In genomic region chr8:83331567-83331898, GRCm38 (mm10) we compare ENCODE assay signal across 7 mouse cellular contexts. TPM values are rescaled to one million over a fixed set of nuclear protein-coding genes. Genes with fewer than 3 reads are reported as not detected.
DNase-seq lines count a peak whose midpoint lies in the region; ATAC-seq and TF ChIP-seq lines count a peak whose summit lies in the region.

No protein-coding gene starts in this region.

- 7% methylated on average over 7 of the region's 7 CpGs for WGBS in embryonic facial prominence, embryonic 13.5 days
- 6% methylated on average over 7 of the region's 7 CpGs for WGBS in stomach, postnatal 0 days

- no peaks in the 10 kb centered on the region for H3K9me3 ChIP-seq in E14TG2a.4 (ENCODE audit: low read length)
- H3K9me3 ChIP-seq in embryonic facial prominence, embryonic 13.5 days: no peaks in the 10 kb centered on the region
- no peaks in the 10 kb centered on the region for H3K9me3 ChIP-seq in stomach, postnatal 0 days (ENCODE audit: control insufficient read depth, low read length)

- peaks cover 10% of the 10 kb centered on the region for H3K27me3 ChIP-seq in E14TG2a.4 (ENCODE audit: insufficient read depth, low read length)
- 0 out of 2 replicates have a peak, but pooled peaks cover 5% of the 10 kb centered on the region for H3K27me3 ChIP-seq in embryonic facial prominence, embryonic 13.5 days
- no peaks in the 10 kb centered on the region for H3K27me3 ChIP-seq in stomach, postnatal 0 days (ENCODE audit: control insufficient read depth, insufficient read depth, low read length)

- peak overlapping the region; percentile 82 for H3K4me2 ChIP-seq in embryonic facial prominence, embryonic 13.5 days
- peak overlapping the region; percentile 95 for H3K4me2 ChIP-seq in stomach, postnatal 0 days (replicated peaks; ENCODE audit: low read depth)

- intact Hi-C loops in heart, postnatal 10 days (cut with DNase I): loop anchor here (5.0 kb wide), 1 partner anchor 111 kb away; no protein-coding TSS in a partner anchor

- H3K4me1 ChIP-seq in E14TG2a.4 (replicated peaks; ENCODE audit: low read depth, low read length): peaks cover 34% of the 10 kb centered on the region
- peaks cover 7% of the 10 kb centered on the region for H3K4me1 ChIP-seq in embryonic facial prominence, embryonic 13.5 days
- H3K4me1 ChIP-seq in stomach, postnatal 0 days (replicated peaks; ENCODE audit: control insufficient read depth, insufficient read depth): no peaks in the 10 kb centered on the region

- ATAC-seq in embryonic facial prominence, embryonic 13.5 days (ENCODE audit: insufficient number of reproducible peaks, insufficient read depth, low FRiP score, low TSS enrichment, low read depth): no peak
- ATAC-seq in stomach, postnatal 0 days (ENCODE audit: low FRiP score, low TSS enrichment): no peak

- TF ChIP-seq EP300 in stomach, postnatal 0 days (optimal IDR thresholded peaks at IDR 0.05): no peak

- peaks cover 7% of the 10 kb centered on the region; the same call in 1 of the 2 replicates for H3K36me3 ChIP-seq in E14TG2a.4 (ENCODE audit: insufficient read depth, low read length)
- peaks cover 17% of the 10 kb centered on the region for H3K36me3 ChIP-seq in embryonic facial prominence, embryonic 13.5 days
- H3K36me3 ChIP-seq in stomach, postnatal 0 days (ENCODE audit: control insufficient read depth, insufficient read depth, low read length): peaks cover 3% of the 10 kb centered on the region; the same call in 1 of the 2 replicates

- TF ChIP-seq CTCF in E14TG2a.4 (conservative IDR thresholded peaks at IDR 0.05; ENCODE audit: low read length): no peak
- no peak for TF ChIP-seq CTCF in stomach, postnatal 0 days (IDR thresholded peaks at IDR 0.05; ENCODE audit: low read depth)

- DNase-seq in 416B (ENCODE audit: low read depth): peak; percentile 50
- DNase-seq in heart, postnatal 10 days: peak; percentile 30 to 42
- DNase-seq in layer of hippocampus, adult 9-11 months: peak; percentile 57
- DNase-seq in lung, postnatal 10 days: peak; percentile 32
- DNase-seq in stomach, postnatal 0 days (ENCODE audit: low spot score): peak; percentile 21

- H3K4me3 ChIP-seq in E14TG2a.4 (replicated peaks; ENCODE audit: low read length): peak overlapping the region; percentile 100
- peak overlapping the region; percentile 70 for H3K4me3 ChIP-seq in embryonic facial prominence, embryonic 13.5 days
- peak overlapping the region; percentile 91 for H3K4me3 ChIP-seq in stomach, postnatal 0 days (ENCODE audit: low read depth, low read length)

- H3K27ac ChIP-seq in embryonic facial prominence, embryonic 13.5 days: no peak overlapping the region
- no peak overlapping the region for H3K27ac ChIP-seq in stomach, postnatal 0 days (replicated peaks)

- H3K9ac ChIP-seq in embryonic facial prominence, embryonic 13.5 days: peak overlapping the region; percentile 83
- no peak overlapping the region; the same call in 1 of the 2 replicates for H3K9ac ChIP-seq in stomach, postnatal 0 days (ENCODE audit: low read length)

RNA-seq across cellular contexts. Expression of gene Elmod2, which starts 0.8 kb away (rescaled TPM):
- 20.3 and 22.3 TPM in 2 replicates for polyA plus RNA-seq in embryonic facial prominence, embryonic 13.5 days (2015; fragmentation: Nextera tagmentation; extraction: Ambion mirVana)
- 1 to 10 TPM; 9.5 to 9.7 TPM for total RNA-seq in heart, postnatal 10 days (2021)
- polyA plus RNA-seq in stomach, postnatal 0 days (2015; fragmentation: Nextera tagmentation; extraction: Ambion mirVana): 6.5 and 7.3 TPM in 2 replicates

RNA-seq across cellular contexts. Expression of gene Mgat4d, which starts 16.7 kb away (rescaled TPM):
- not detected in 2 replicates for polyA plus RNA-seq in embryonic facial prominence, embryonic 13.5 days (2015; fragmentation: Nextera tagmentation; extraction: Ambion mirVana)
- not detected for total RNA-seq in heart, postnatal 10 days (2021)
- not detected in 2 replicates for polyA plus RNA-seq in stomach, postnatal 0 days (2015; fragmentation: Nextera tagmentation; extraction: Ambion mirVana)

RNA-seq across cellular contexts. Expression of gene Ucp1, which starts 41.4 kb away (rescaled TPM):
- polyA plus RNA-seq in embryonic facial prominence, embryonic 13.5 days (2015; fragmentation: Nextera tagmentation; extraction: Ambion mirVana): not detected in 2 replicates
- 100 to 1,000 TPM; 110 to 572 TPM for total RNA-seq in heart, postnatal 10 days (2021)
- not detected in 2 replicates for polyA plus RNA-seq in stomach, postnatal 0 days (2015; fragmentation: Nextera tagmentation; extraction: Ambion mirVana)

RNA-seq across cellular contexts. Expression of gene Clgn, which starts 58.1 kb away (rescaled TPM):
- polyA plus RNA-seq in embryonic facial prominence, embryonic 13.5 days (2015; fragmentation: Nextera tagmentation; extraction: Ambion mirVana): 2.8 and 3.5 TPM in 2 replicates
- not detected for total RNA-seq in heart, postnatal 10 days (2021)
- polyA plus RNA-seq in stomach, postnatal 0 days (2015; fragmentation: Nextera tagmentation; extraction: Ambion mirVana): 0.19 and 0.27 TPM in 2 replicates
